Comparison of ENCODE assay signal across 12 mouse cellular contexts in genomic region chrX:102082340-102082739, GRCm38 (mm10). TPM values are rescaled to one million over a fixed set of nuclear protein-coding genes. Genes with fewer than 3 reads are reported as not detected.
DNase-seq lines count a peak whose midpoint lies in the region; ATAC-seq and TF ChIP-seq lines count a peak whose summit lies in the region.
"Had no signal": no experiment of that assay in that cellular context is flagged by ENCODE, and none has a peak within 500 bp of the region (broad histone marks: within the 10 kb centered on the region; RNA-seq: fewer than 3 reads in every experiment).

No protein-coding gene starts in this region.

- no peak for TF ChIP-seq CTCF in cerebellum, adult 2 months (IDR thresholded peaks at IDR 0.05; ENCODE audit: borderline replicate concordance, insufficient read depth, low read depth, low read length)
- TF ChIP-seq CTCF in hindbrain, postnatal 0 days (IDR thresholded peaks at IDR 0.05; ENCODE audit: low read depth): no peak
- no peak for TF ChIP-seq CTCF in midbrain, postnatal 0 days (IDR thresholded peaks at IDR 0.05)

- H3K36me3 ChIP-seq in forebrain, embryonic 11.5 days (ENCODE audit: control insufficient read depth, insufficient read depth, low read length): no peaks in the 10 kb centered on the region
- H3K36me3 ChIP-seq in hindbrain, postnatal 0 days (ENCODE audit: insufficient read depth, low read length): no peaks in the 10 kb centered on the region
- peaks cover 5% of the 10 kb centered on the region; the same call in 1 of the 2 replicates for H3K36me3 ChIP-seq in midbrain, postnatal 0 days (ENCODE audit: insufficient read depth, low read length)

- 23% methylated on average over 5 of the region's 5 CpGs for WGBS in cerebellum, adult 2 months
- WGBS in forebrain, embryonic 11.5 days: 34% methylated on average over 5 of the region's 5 CpGs
- 33% methylated on average over 5 of the region's 5 CpGs for WGBS in hindbrain, postnatal 0 days
- 19% methylated on average over 5 of the region's 5 CpGs for WGBS in midbrain, postnatal 0 days

- H3K4me3 ChIP-seq in cerebellum, adult 2 months (replicated peaks; ENCODE audit: insufficient read depth, low read depth, low read length): no peak overlapping the region
- H3K4me3 ChIP-seq in forebrain, embryonic 11.5 days (ENCODE audit: low read depth, low read length): no peak overlapping the region
- no peak overlapping the region for H3K4me3 ChIP-seq in hindbrain, postnatal 0 days (ENCODE audit: low read length)
- no peak overlapping the region for H3K4me3 ChIP-seq in midbrain, postnatal 0 days (ENCODE audit: low read depth, low read length)

- no peaks in the 10 kb centered on the region for H3K27me3 ChIP-seq in cerebellum, adult 2 months (ENCODE audit: control insufficient read depth, insufficient read depth, low read length)
- H3K27me3 ChIP-seq in forebrain, embryonic 11.5 days (ENCODE audit: control insufficient read depth, insufficient read depth, low read length): no peaks in the 10 kb centered on the region; the same call in 1 of the 2 replicates
- H3K27me3 ChIP-seq in hindbrain, postnatal 0 days (ENCODE audit: insufficient read depth, low read length): no peaks in the 10 kb centered on the region
- no peaks in the 10 kb centered on the region; the same call in 1 of the 2 replicates for H3K27me3 ChIP-seq in midbrain, postnatal 0 days (ENCODE audit: insufficient read depth, low read length)

- ATAC-seq in forebrain, embryonic 11.5 days (replicated peaks; ENCODE audit: low FRiP score): 0 out of 2 replicates have a peak, but pooled peaks have one; percentile 6
- ATAC-seq in hindbrain, postnatal 0 days: peak; percentile 18
- ATAC-seq in midbrain, postnatal 0 days (ENCODE audit: low FRiP score): no peak
- ATAC-seq: activated CD4-positive, CD25-positive, alpha-beta regulatory T cell, adult 4 months; inflammation-experienced regulatory T-cells, adult 6 months had no signal

- peak; percentile 36 to 39 for DNase-seq in cerebellum, adult 2 months
- no peak for DNase-seq in cerebellum, adult 11 months
- no peak for DNase-seq in forebrain, embryonic 11.5 days (ENCODE audit: low spot score)
- DNase-seq in hindbrain, postnatal 0 days (ENCODE audit: low spot score): peak; percentile 33
- peak; percentile 32 for DNase-seq in midbrain, postnatal 0 days (ENCODE audit: low spot score)
- DNase-seq in left cerebral cortex, postnatal 25 days (ENCODE audit: low spot score in 2 of 2): no peak
- no peak for DNase-seq in layer of hippocampus, adult 8-10 months (ENCODE audit: low spot score in 2 of 2)
- DNase-seq in MN1 (ENCODE audit: low spot score): no peak
- DNase-seq: lung, postnatal 4 days had no signal

- intact Hi-C loops in left cerebral cortex, postnatal 25 days (cut with DNase I): no loop called here

- peaks cover 25% of the 10 kb centered on the region for H3K4me1 ChIP-seq in cerebellum, adult 2 months (ENCODE audit: control insufficient read depth, insufficient read depth, low read length)
- H3K4me1 ChIP-seq in forebrain, embryonic 11.5 days (replicated peaks; ENCODE audit: control insufficient read depth, insufficient read depth, low read length): peaks cover 5% of the 10 kb centered on the region; the same call in 1 of the 2 replicates
- H3K4me1 ChIP-seq in hindbrain, postnatal 0 days (ENCODE audit: insufficient read depth, low read length): no peaks in the 10 kb centered on the region
- no peaks in the 10 kb centered on the region; the same call in 1 of the 2 replicates for H3K4me1 ChIP-seq in midbrain, postnatal 0 days (ENCODE audit: insufficient read depth, low read length)

- H3K4me2 ChIP-seq in forebrain, embryonic 11.5 days (ENCODE audit: low read depth, low read length, severe bottlenecking): peak overlapping the region; percentile 33; the same call in 1 of the 2 replicates
- H3K4me2 ChIP-seq in hindbrain, postnatal 0 days (ENCODE audit: low read depth, low read length): no peak overlapping the region
- no peak overlapping the region for H3K4me2 ChIP-seq in midbrain, postnatal 0 days (ENCODE audit: low read depth, low read length, poor library complexity, severe bottlenecking)

- no peak for TF ChIP-seq POLR2A in cerebellum, adult 2 months (IDR thresholded peaks at IDR 0.05; ENCODE audit: borderline replicate concordance, insufficient read depth, low read length)

- H3K9me3 ChIP-seq in forebrain, embryonic 11.5 days (ENCODE audit: control insufficient read depth, low read length): no peaks in the 10 kb centered on the region
- H3K9me3 ChIP-seq in hindbrain, postnatal 0 days (ENCODE audit: low read length): no peaks in the 10 kb centered on the region
- no peaks in the 10 kb centered on the region for H3K9me3 ChIP-seq in midbrain, postnatal 0 days (ENCODE audit: low read length)

- H3K9ac ChIP-seq in forebrain, embryonic 11.5 days (ENCODE audit: low read length): peak overlapping the region; percentile 12; the same call in 1 of the 2 replicates
- H3K9ac ChIP-seq in hindbrain, postnatal 0 days (replicated peaks; ENCODE audit: low read length): peak overlapping the region; percentile 33; the same call in 1 of the 2 replicates
- H3K9ac ChIP-seq in midbrain, postnatal 0 days (replicated peaks; ENCODE audit: low read length, poor library complexity, severe bottlenecking): no peak overlapping the region
- H3K9ac ChIP-seq: liver, embryonic 14.5 days had no signal

- peak overlapping the region; percentile 66 for H3K27ac ChIP-seq in cerebellum, adult 2 months (ENCODE audit: insufficient read depth, low read length)
- H3K27ac ChIP-seq in forebrain, embryonic 11.5 days (ENCODE audit: low read depth, low read length): peak overlapping the region; percentile 86
- H3K27ac ChIP-seq in hindbrain, postnatal 0 days: peak overlapping the region; percentile 81
- H3K27ac ChIP-seq in midbrain, postnatal 0 days (ENCODE audit: low read depth, low read length): peak overlapping the region; percentile 75
- H3K27ac ChIP-seq: liver, embryonic 14.5 days had no signal

RNA-seq across cellular contexts. Expression of gene Rtl5, which starts 11.2 kb away (rescaled TPM):
- polyA plus RNA-seq in cerebellum, adult 2 months (2012; rRNA removed): 14.7 and 16.1 TPM in 2 replicates
- 4.6 and 5.9 TPM in 2 replicates for polyA plus RNA-seq in forebrain, embryonic 11.5 days (2014; fragmentation: Nextera tagmentation; extraction: Ambion mirVana)
- total RNA-seq in hindbrain, postnatal 0 days (2014; rRNA removed): 23.7 and 33.8 TPM in 2 replicates
- 3.6 and 4.8 TPM in 2 replicates for polyA plus RNA-seq in hindbrain, postnatal 0 days (2015; fragmentation: Nextera tagmentation; extraction: Ambion mirVana)
- total RNA-seq in midbrain, postnatal 0 days (2014; rRNA removed): 45.8 and 50.0 TPM in 2 replicates
- polyA plus RNA-seq in midbrain, postnatal 0 days (2015; fragmentation: Nextera tagmentation; extraction: Ambion mirVana): 6.2 and 7.5 TPM in 2 replicates
- 10 to 100 TPM; 21.9 to 23.1 TPM for total RNA-seq in left cerebral cortex, postnatal 25 days (2021)
- total RNA-seq in layer of hippocampus, adult 8-10 months (2022): 10 to 100 TPM in 3 of 4 experiments, 1 to 10 TPM in 1; 9.6 to 15.4 (median 13.0) TPM

RNA-seq across cellular contexts. Expression of gene Pin4, which starts 36.9 kb away (rescaled TPM):
- polyA plus RNA-seq in cerebellum, adult 2 months (2012; rRNA removed): 42.2 and 51.5 TPM in 2 replicates
- 73.6 and 77.5 TPM in 2 replicates for polyA plus RNA-seq in forebrain, embryonic 11.5 days (2014; fragmentation: Nextera tagmentation; extraction: Ambion mirVana)
- total RNA-seq in hindbrain, postnatal 0 days (2014; rRNA removed): 2.2 and 5.3 TPM in 2 replicates
- 50.1 and 57.6 TPM in 2 replicates for polyA plus RNA-seq in hindbrain, postnatal 0 days (2015; fragmentation: Nextera tagmentation; extraction: Ambion mirVana)
- total RNA-seq in midbrain, postnatal 0 days (2014; rRNA removed): 7.7 and 17.8 TPM in 2 replicates
- 41.1 and 54.6 TPM in 2 replicates for polyA plus RNA-seq in midbrain, postnatal 0 days (2015; fragmentation: Nextera tagmentation; extraction: Ambion mirVana)
- 10 to 100 TPM; 25.9 to 29.4 TPM for total RNA-seq in left cerebral cortex, postnatal 25 days (2021)
- total RNA-seq in layer of hippocampus, adult 8-10 months (2022): 10 to 100 TPM in 3 of 4 experiments, 1 to 10 TPM in 1; 9.6 to 32.9 (median 23.5) TPM

Comparison
In these comparisons a context has a peak if more than half of its experiments do, and no peak if none do; other contexts are left out.
1. DNase-seq: peak in cerebellum, adult 2 months (2 of 2), hindbrain, postnatal 0 days (single experiment) and midbrain, postnatal 0 days (single experiment); none in cerebellum, adult 11 months (single experiment), forebrain, embryonic 11.5 days (single experiment), left cerebral cortex, postnatal 25 days (0 of 2), layer of hippocampus, adult 8-10 months (0 of 2) and MN1 (single experiment).
2. Peak in every context shown above with its lines, with median percentiles within 50 percentile points of each other: H3K27ac ChIP-seq.